Mouse (Mus musculus) hindbrain, postnatal 0 days (tissue): ENCODE measurements around the gene Limch1. TPM values are rescaled to one million over a fixed set of nuclear protein-coding genes. Genes with fewer than 3 reads are reported as not detected.
A peak's percentile ranks its signal among the peaks of the same experiment; 100 is the strongest.

Experiments
- ATAC-seq: fragments of 200-750 bp; cut with Nextera tagmentation; 2 replicates; pipeline ENCODE4 v1.8.0; 2017; ENCODE audit warnings: mild to moderate bottlenecking, moderate TSS enrichment, moderate library complexity
- DNase-seq: peaks from one replicate; pipeline ENCODE4 v3.0.0-alpha.2; 2015; ENCODE audit warnings: low spot score
- H3K27ac ChIP-seq: fragments of 300-500 bp; sonication (generic); 2 replicates; pipeline ENCODE4 v1.5.1; 2014; ENCODE audit warnings: mild to moderate bottlenecking
- H3K27me3 ChIP-seq: fragments of 300-500 bp; sonication (generic); 2 replicates; pipeline ENCODE4 v1.6.1; 2014; ENCODE audit warnings: low read length, mixed read lengths; ENCODE audit not compliant: insufficient read depth
- H3K36me3 ChIP-seq: fragments of 300-500 bp; sonication (generic); 2 replicates; pipeline ENCODE4 v1.6.1; 2014; ENCODE audit warnings: low read length, mixed read lengths; ENCODE audit not compliant: insufficient read depth
- H3K4me1 ChIP-seq: fragments of 300-500 bp; sonication (generic); 2 replicates; pipeline ENCODE4 v1.6.1; 2014; ENCODE audit warnings: antibody characterized with exemption, low read length, mixed read lengths; ENCODE audit not compliant: insufficient read depth
- H3K4me2 ChIP-seq: fragments of 300-500 bp; sonication (generic); 2 replicates; pipeline ENCODE4 v1.6.1; 2014; ENCODE audit warnings: low read depth, mild to moderate bottlenecking, low read length, moderate library complexity, mixed read lengths
- H3K4me3 ChIP-seq: fragments of 300-500 bp; sonication (generic); 2 replicates; pipeline ENCODE4 v1.5.1; 2014; ENCODE audit warnings: low read length
- H3K9ac ChIP-seq: fragments of 300-500 bp; sonication (generic); replicated peaks from 2 replicates; pipeline ENCODE4 v1.6.1; 2014; ENCODE audit warnings: mild to moderate bottlenecking, low read length, moderate library complexity, mixed read lengths
- H3K9me3 ChIP-seq: fragments of 300-500 bp; sonication (generic); 2 replicates; pipeline ENCODE4 v1.6.1; 2016; ENCODE audit warnings: low read length, mixed read lengths
- CTCF ChIP-seq: IDR thresholded peaks from 2 replicates; pipeline ENCODE4 v1.5.1; 2016; ENCODE audit warnings: antibody characterized with exemption, control low read depth, low read depth
- WGBS: fragments of 180-500 bp; shearing (Covaris S2); extraction: QIAGEN DNeasy Blood & Tissue Kit; methylation state at CpG from one replicate; pipeline ENCODE4 v1.1.7; 2014; 5-methylcytosine and 5-hydroxymethylcytosine counted together
- polyA plus RNA-seq: library from polyadenylated mRNA; unstranded; fragments of >200 nt; fragmentation: Nextera tagmentation; extraction: Ambion mirVana; gene quantifications from 2 replicates; pipeline ENCODE4 v1.2.1, GENCODE M21; 2015
- total RNA-seq: library from RNA; depleted of rRNA; stranded (reverse); fragments of >200 nt; gene quantifications from 2 replicates; pipeline ENCODE4 v1.2.3, GENCODE M21; 2014

The Limch1 gene
- total and polyA plus RNA-seq, 2 experiments from 2014 or later = 50.4 to 72.4 TPM

- Histone ChIP-seq H3K4me1 (no peaks in the 10 kb centered on the region), H3K9me3 (no peaks in the 10 kb centered on the region), H3K9ac (no peak overlapping the region), H3K27me3 (no peaks in the 10 kb centered on the region), H3K36me3 (no peaks in the 10 kb centered on the region), H3K4me3 (no peak overlapping the region), H3K27ac (no peak overlapping the region), H3K4me2 (no peak overlapping the region)
- ATAC-seq (no peak), DNase-seq (no peak)
- no peak for TF ChIP-seq CTCF
- 92% methylated on average over 4 of the region's 4 CpGs for whole genome bisulfite sequencing
Observed at GRCm38 (mm10) chr5:66911068-66911467, 165.4 kb downstream of the Limch1 start.

- DNase-seq (no peak), ATAC-seq (no peak)
- H3K4me3 ChIP-seq = no peak overlapping the region
- H3K4me2 ChIP-seq = no peak overlapping the region
- no peaks in the 10 kb centered on the region for H3K9me3 ChIP-seq
- TF ChIP-seq CTCF = no peak
- no peak overlapping the region for H3K27ac ChIP-seq
- H3K27me3 ChIP-seq = no peaks in the 10 kb centered on the region
- H3K4me1 ChIP-seq = peaks cover 5% of the 10 kb centered on the region; the same call in 1 of the 2 replicates
- no peak overlapping the region for H3K9ac ChIP-seq
- whole genome bisulfite sequencing = 57% methylated on average over 6 of the region's 6 CpGs
- no peaks in the 10 kb centered on the region for H3K36me3 ChIP-seq
Observed at GRCm38 (mm10) chr5:66913791-66914190, 168.2 kb downstream of the Limch1 start.

DNA sequence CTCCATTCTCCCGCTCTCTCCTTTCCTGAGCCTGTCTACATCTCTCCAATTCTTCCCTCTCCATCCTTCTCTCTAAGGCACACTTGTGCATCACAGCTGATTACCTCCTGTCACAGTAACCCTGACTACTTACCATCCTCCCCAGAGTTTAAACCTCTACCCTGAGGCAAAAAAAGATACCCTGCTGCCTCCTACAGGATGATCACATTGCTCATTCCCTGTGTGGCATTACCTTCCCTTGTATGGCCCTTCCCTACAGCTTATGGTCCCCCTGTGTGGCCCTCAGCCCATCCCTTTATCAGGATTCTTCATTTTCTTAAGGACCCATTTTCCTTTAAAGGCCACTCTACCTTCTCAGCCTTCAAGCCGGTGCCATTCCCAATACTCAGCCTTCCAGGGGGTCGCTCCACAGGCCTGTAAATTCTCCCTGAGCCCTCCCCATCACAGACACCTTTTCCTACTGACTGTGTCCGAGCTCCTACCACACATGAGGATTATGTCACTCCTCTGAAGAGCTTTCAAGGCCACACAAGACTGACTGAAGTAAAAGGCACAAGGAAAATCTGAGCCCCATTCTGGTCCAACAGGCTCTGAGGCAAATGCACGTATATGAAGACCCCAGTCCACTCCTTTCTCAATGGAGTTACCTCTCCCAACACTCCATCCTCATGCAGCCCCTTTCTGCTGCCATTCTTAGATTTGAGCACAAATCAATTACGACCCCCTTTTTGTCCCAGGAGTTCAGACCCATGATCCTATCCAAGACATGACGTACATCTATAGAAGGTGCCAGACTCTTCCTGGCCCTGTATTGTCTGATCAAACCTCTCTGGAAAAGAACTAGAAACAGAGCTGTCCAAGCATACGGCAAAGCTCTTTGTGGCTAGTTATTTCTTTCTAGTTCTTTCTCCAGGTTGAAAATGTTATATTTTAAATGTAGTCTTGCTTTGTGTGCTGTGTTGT is 172.0 kb downstream of the Limch1 start:
- Histone ChIP-seq H3K27me3 (no peaks in the 10 kb centered on the region), H3K4me3 (no peak overlapping the region), H3K9me3 (no peaks in the 10 kb centered on the region), H3K27ac (peak overlapping the region; percentile 82), H3K36me3 (no peaks in the 10 kb centered on the region), H3K9ac (no peak overlapping the region), H3K4me1 (peaks cover 5% of the 10 kb centered on the region; the same call in 1 of the 2 replicates), H3K4me2 (no peak overlapping the region)
- DNase-seq (no peak), ATAC-seq (peak; percentile 63; the same call in 1 of the 2 replicates)
- TF ChIP-seq CTCF = peak; percentile 18; the same call in 1 of the 2 replicates
- WGBS = 63% methylated on average over 8 of the region's 8 CpGs

- TF ChIP-seq CTCF = no peak
- H3K4me1 ChIP-seq = peaks cover 5% of the 10 kb centered on the region; the same call in 1 of the 2 replicates
- no peaks in the 10 kb centered on the region for H3K9me3 ChIP-seq
- H3K27me3 ChIP-seq = no peaks in the 10 kb centered on the region
- ATAC-seq (peak; percentile 86), DNase-seq (peak; percentile 87)
- peak overlapping the region; percentile 32; the same call in 1 of the 2 replicates for H3K4me2 ChIP-seq
- H3K4me3 ChIP-seq = no peak overlapping the region
- peak overlapping the region; percentile 82 for H3K27ac ChIP-seq
- 26% methylated on average over 11 of the region's 11 CpGs for WGBS
- H3K9ac ChIP-seq = no peak overlapping the region
- no peaks in the 10 kb centered on the region for H3K36me3 ChIP-seq
Observed at GRCm38 (mm10) chr5:66918316-66919305, 173.0 kb downstream of the Limch1 start.

- H3K4me1 ChIP-seq = peaks cover 1% of the 10 kb centered on the region; the same call in 1 of the 2 replicates
- no peaks in the 10 kb centered on the region for H3K27me3 ChIP-seq
- ATAC-seq = peak; percentile 31; the same call in 1 of the 2 replicates
- DNase-seq = no peak
- no peak overlapping the region for H3K4me2 ChIP-seq
- TF ChIP-seq CTCF = no peak
- H3K4me3 ChIP-seq = no peak overlapping the region
- H3K27ac ChIP-seq = 0 out of 2 replicates have a peak overlapping the region, but pooled peaks have one; percentile 26
- no peaks in the 10 kb centered on the region for H3K9me3 ChIP-seq
- no peaks in the 10 kb centered on the region for H3K36me3 ChIP-seq
- H3K9ac ChIP-seq = no peak overlapping the region
- 61% methylated on average over 5 of the region's 5 CpGs for WGBS
Observed at GRCm38 (mm10) chr5:66922582-66922981, 177.0 kb downstream of the Limch1 start.

- DNase-seq (no peak), ATAC-seq (no peak)
- no peaks in the 10 kb centered on the region for H3K27me3 ChIP-seq
- no peak overlapping the region for H3K4me3 ChIP-seq
- H3K4me2 ChIP-seq = no peak overlapping the region
- H3K4me1 ChIP-seq = no peaks in the 10 kb centered on the region
- TF ChIP-seq CTCF = no peak
- H3K9me3 ChIP-seq = no peaks in the 10 kb centered on the region
- no peaks in the 10 kb centered on the region for H3K36me3 ChIP-seq
- 62% methylated on average over 6 of the region's 6 CpGs for WGBS
- H3K27ac ChIP-seq = no peak overlapping the region
- H3K9ac ChIP-seq = no peak overlapping the region
Observed at GRCm38 (mm10) chr5:66929291-66929690, 183.7 kb downstream of the Limch1 start.
